16 mouse cellular contexts compared by ENCODE assay signal in genomic region chr13:42092392-42093139, GRCm38 (mm10). TPM values are rescaled to one million over a fixed set of nuclear protein-coding genes. Genes with fewer than 3 reads are reported as not detected.
DNase-seq lines count a peak whose midpoint lies in the region; ATAC-seq lines count a peak whose summit lies in the region.
"Had no signal": no experiment of that assay in that cellular context is flagged by ENCODE, and none has a peak within 500 bp of the region (broad histone marks: within the 10 kb centered on the region; RNA-seq: fewer than 3 reads in every experiment).

No protein-coding gene starts in this region.

- no peaks in the 10 kb centered on the region for H3K36me3 ChIP-seq in limb, embryonic 12.5 days
- H3K36me3 ChIP-seq: forebrain, embryonic 15.5 days; heart, embryonic 12.5 days; hindbrain, embryonic 15.5 days; neural tube, embryonic 13.5 days had no signal

- no peak overlapping the region for H3K4me3 ChIP-seq in limb, embryonic 12.5 days (replicated peaks)
- H3K4me3 ChIP-seq: forebrain, embryonic 15.5 days; heart, embryonic 12.5 days; hindbrain, embryonic 15.5 days; neural tube, embryonic 13.5 days had no signal

- peak overlapping the region; percentile 54; the same call in 1 of the 2 replicates for H3K27ac ChIP-seq in limb, embryonic 12.5 days
- H3K27ac ChIP-seq: forebrain, embryonic 15.5 days; hindbrain, embryonic 15.5 days; neural tube, embryonic 13.5 days had no signal

- peaks cover 30% of the 10 kb centered on the region for H3K4me1 ChIP-seq in limb, embryonic 12.5 days (replicated peaks)

- H3K9me3 ChIP-seq in limb, embryonic 12.5 days, result no peaks in the 10 kb centered on the region
- H3K9me3 ChIP-seq: forebrain, embryonic 15.5 days; heart, embryonic 12.5 days; hindbrain, embryonic 15.5 days; neural tube, embryonic 13.5 days had no signal

- ATAC-seq in limb, embryonic 12.5 days (ENCODE audit: insufficient number of reproducible peaks, insufficient read depth, low FRiP score, low TSS enrichment, low read depth), result no peak
- ATAC-seq: forebrain, embryonic 15.5 days; lung, postnatal 0 days had no signal

- DNase-seq in left cerebral cortex, postnatal 4 days, result peak; percentile 64
- no peak for DNase-seq in left cerebral cortex, adult 8-10 months (ENCODE audit: low spot score in 2 of 2)
- DNase-seq in brain, adult 2 months (ENCODE audit: low read depth, low spot score), result peak; percentile 64
- DNase-seq in cerebellum, adult 18-20 months, result peak; percentile 73 to 77
- no peak for DNase-seq in embryo, embryonic 10.5 days (ENCODE audit: low spot score)
- DNase-seq in right cerebral cortex, adult 2 months (ENCODE audit: low spot score in 2 of 2), result no peak
- DNase-seq: adrenal gland, postnatal 14 days; gastrocnemius, postnatal 10 days; kidney, adult 11 months; kidney, postnatal 36 days had no signal

- intact Hi-C loops in left cerebral cortex, postnatal 4 days (cut with DNase I), result no loop called here

- no peaks in the 10 kb centered on the region; the same call in 1 of the 2 replicates for H3K27me3 ChIP-seq in limb, embryonic 12.5 days
- H3K27me3 ChIP-seq: forebrain, embryonic 15.5 days; heart, embryonic 12.5 days; hindbrain, embryonic 15.5 days; neural tube, embryonic 13.5 days had no signal

- H3K4me2 ChIP-seq in limb, embryonic 12.5 days, result no peak overlapping the region
- H3K4me2 ChIP-seq: forebrain, embryonic 15.5 days; heart, embryonic 12.5 days; hindbrain, embryonic 15.5 days; neural tube, embryonic 13.5 days had no signal

- 43% methylated on average over 8 of the region's 8 CpGs for WGBS in limb, embryonic 12.5 days

- no peak overlapping the region for H3K9ac ChIP-seq in limb, embryonic 12.5 days (replicated peaks)
- H3K9ac ChIP-seq: forebrain, embryonic 15.5 days; heart, embryonic 12.5 days; hindbrain, embryonic 15.5 days; neural tube, embryonic 13.5 days had no signal

RNA-seq across cellular contexts. Expression of gene Hivep1, which starts 40.7 kb away (rescaled TPM):
- total RNA-seq in left cerebral cortex, postnatal 4 days (2021), result 10 to 100 TPM; 84.3 to 84.9 TPM
- total RNA-seq in left cerebral cortex, adult 8-10 months (2022), result 10 to 100 TPM; 47.6 to 60.6 (median 51.3) TPM
- 12.9 and 13.2 TPM in 2 replicates for polyA plus RNA-seq in limb, embryonic 12.5 days (2016; fragmentation: Nextera tagmentation; extraction: Ambion mirVana)

Comparison
In these comparisons a context has a peak if more than half of its experiments do, and no peak if none do; other contexts are left out.
1. DNase-seq: peak in left cerebral cortex, postnatal 4 days (single experiment), brain, adult 2 months (single experiment) and cerebellum, adult 18-20 months (2 of 2); none in left cerebral cortex, adult 8-10 months (0 of 2), embryo, embryonic 10.5 days (single experiment) and right cerebral cortex, adult 2 months (0 of 2).